Mouse (Mus musculus) cerebellum, adult 2 months (tissue): ENCODE results near the gene Erp27. TPM values are rescaled to one million over a fixed set of nuclear protein-coding genes. Genes with fewer than 3 reads are reported as not detected.
A peak's percentile ranks its signal among the peaks of the same experiment; 100 is the strongest.

ENCODE experiments used
- DNase-seq, 2 experiments: peaks; one replicate each; pipeline ENCODE4 v3.0.0; 2021
- H3K27ac ChIP-seq: fragments of 200-500 bp; 2 replicates; pipeline ENCODE4 v1.5.1; 2012; ENCODE audit warnings: low read length, control low read depth, inconsistent platforms; ENCODE audit not compliant: insufficient read depth
- H3K27me3 ChIP-seq: fragments of 200-500 bp; 2 replicates; pipeline ENCODE4 v1.6.1; 2012; ENCODE audit warnings: inconsistent platforms, mild to moderate bottlenecking, low read length, moderate library complexity; ENCODE audit not compliant: control insufficient read depth, insufficient read depth
- H3K4me1 ChIP-seq: fragments of 200-500 bp; 2 replicates; pipeline ENCODE4 v1.6.1; 2011; ENCODE audit warnings: low read length; ENCODE audit not compliant: control insufficient read depth, insufficient read depth
- H3K4me3 ChIP-seq: fragments of 200-500 bp; replicated peaks from 2 replicates; pipeline ENCODE3; 2011; ENCODE audit warnings: mild to moderate bottlenecking, low read depth, low read length, control low read depth; ENCODE audit not compliant: insufficient read depth
- CTCF ChIP-seq: fragments of 200-500 bp; IDR thresholded peaks from 2 replicates; pipeline ENCODE4 v1.5.1; 2011; ENCODE audit warnings: low read depth, mild to moderate bottlenecking, control low read depth, low read length, moderate library complexity, borderline replicate concordance; ENCODE audit not compliant: insufficient read depth
- POLR2A ChIP-seq: fragments of 200-500 bp; IDR thresholded peaks from 2 replicates; pipeline ENCODE4 v1.6.1; 2011; ENCODE audit warnings: low read length, control low read depth, borderline replicate concordance; ENCODE audit not compliant: insufficient read depth
- WGBS: fragments of 180-500 bp; shearing (Covaris S2); methylation state at CpG from one replicate; pipeline ENCODE4 v1.1.7; 2018; 5-methylcytosine and 5-hydroxymethylcytosine counted together
- polyA plus RNA-seq: library from polyadenylated mRNA; depleted of rRNA; stranded (reverse); fragments of >200 nt; gene quantifications from 2 replicates; pipeline ENCODE4 v1.2.3, GENCODE M21; 2012; rRNA removed

Gene Erp27
- polyA plus RNA-seq, 1 experiment, result 0.31 TPM

DNA sequence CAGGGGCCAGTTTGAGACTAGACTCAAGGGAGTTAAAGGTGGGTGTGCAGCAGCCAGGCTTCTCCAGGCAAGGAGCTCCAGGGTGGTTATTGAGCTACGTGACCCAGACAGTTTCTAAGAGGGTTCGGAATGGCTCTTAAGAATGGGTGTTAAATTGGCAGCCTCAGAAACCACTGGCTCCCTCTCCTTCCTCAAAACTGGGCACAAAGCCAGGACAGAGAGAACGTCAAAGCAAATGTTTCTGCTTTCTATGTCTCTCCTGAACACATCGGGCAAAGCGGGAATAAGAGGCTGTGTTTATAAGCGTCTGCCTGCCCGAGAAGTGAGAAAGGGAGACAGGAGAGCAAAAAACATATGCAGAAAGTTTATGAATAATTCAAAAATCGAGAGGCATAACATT, 47.4 kb downstream of the Erp27 start:
- H3K4me3 ChIP-seq, result no peak overlapping the region
- TF ChIP-seq CTCF (no peak), POLR2A (no peak)
- no peak for DNase-seq
- no peaks in the 10 kb centered on the region for H3K4me1 ChIP-seq
- H3K27ac ChIP-seq, result no peak overlapping the region
- H3K27me3 ChIP-seq, result no peaks in the 10 kb centered on the region
- 15% methylated on average over 8 of the region's 8 CpGs for WGBS

DNA sequence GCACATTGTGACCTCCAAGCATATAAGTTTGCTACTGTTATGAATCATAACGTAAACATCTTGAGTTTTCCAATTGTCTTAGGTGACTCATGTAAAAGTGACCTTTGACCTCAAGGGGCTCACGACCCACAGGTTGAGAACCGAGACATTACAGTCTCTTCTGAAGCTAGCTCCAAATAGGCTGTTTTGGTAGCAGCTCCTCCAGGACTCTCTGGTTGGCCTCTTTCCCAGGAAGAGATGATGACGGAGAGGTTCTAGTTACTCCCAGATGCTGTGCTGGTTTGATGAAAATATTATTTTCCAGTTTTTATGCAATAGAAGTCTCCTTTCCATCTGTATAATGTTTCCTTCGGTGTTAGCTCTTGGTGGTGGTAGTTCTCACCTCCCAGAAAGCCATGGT, 53.1 kb downstream of the Erp27 start:
- 79% methylated on average over 5 of the region's 5 CpGs for WGBS
- no peaks in the 10 kb centered on the region for H3K4me1 ChIP-seq
- H3K27ac ChIP-seq, result no peak overlapping the region
- TF ChIP-seq POLR2A (no peak), CTCF (no peak)
- no peak for DNase-seq
- H3K27me3 ChIP-seq, result no peaks in the 10 kb centered on the region
- no peak overlapping the region for H3K4me3 ChIP-seq

DNA sequence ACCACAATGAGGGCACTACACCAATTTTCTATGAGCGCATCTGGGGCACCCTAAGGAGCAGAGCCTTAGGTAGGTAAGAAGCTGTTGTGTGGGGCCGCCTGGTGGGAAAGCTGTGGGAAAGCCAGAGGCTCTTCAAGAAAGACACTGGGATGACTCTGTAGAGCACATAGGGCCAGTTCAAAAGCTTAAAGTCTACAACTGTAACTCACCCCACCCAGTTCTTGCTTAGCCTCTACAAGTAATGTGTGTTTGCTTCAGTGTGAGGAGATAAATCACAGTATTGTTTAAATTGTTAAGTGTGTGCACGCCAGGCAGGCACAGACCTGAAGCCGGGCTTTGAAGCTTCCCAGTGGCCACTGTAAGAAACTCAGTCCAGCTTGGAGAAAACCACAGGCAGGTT, 55.8 kb downstream of the Erp27 start:
- WGBS, result 89% methylated on average over 4 of the region's 4 CpGs
- H3K4me3 ChIP-seq, result no peak overlapping the region

DNA sequence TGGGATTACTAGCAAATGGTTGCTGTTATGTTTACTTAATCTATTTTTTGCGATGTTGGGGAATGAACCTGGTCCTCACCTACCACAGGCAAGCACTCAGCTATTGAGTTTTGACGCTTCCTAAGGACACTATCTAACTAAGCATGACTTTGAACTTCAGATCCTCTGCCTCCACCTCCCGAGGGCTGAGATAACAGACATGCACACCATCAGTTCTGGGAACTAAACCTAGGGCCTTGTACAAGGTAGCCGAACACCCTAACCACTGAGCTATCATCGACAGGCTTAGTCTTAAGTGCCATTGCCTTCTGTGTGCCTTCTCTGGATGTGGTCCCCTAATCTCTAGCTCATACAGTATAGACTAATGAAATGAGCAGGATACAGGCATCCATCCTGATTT, 56.6 kb downstream of the Erp27 start:
- Histone ChIP-seq H3K27ac (no peak overlapping the region), H3K4me3 (no peak overlapping the region), H3K27me3 (no peaks in the 10 kb centered on the region), H3K4me1 (no peaks in the 10 kb centered on the region)
- TF ChIP-seq CTCF (no peak), POLR2A (no peak)
- DNase-seq, result no peak
- 93% methylated on average over 5 of the region's 5 CpGs for WGBS

More for the DNA sequence above, 55.8 kb downstream of the Erp27 start:
- no peak overlapping the region for H3K27ac ChIP-seq
- H3K4me1 ChIP-seq, result no peaks in the 10 kb centered on the region
- no peak for TF ChIP-seq POLR2A
- no peak for TF ChIP-seq CTCF
- DNase-seq, result no peak
- no peaks in the 10 kb centered on the region for H3K27me3 ChIP-seq

DNA sequence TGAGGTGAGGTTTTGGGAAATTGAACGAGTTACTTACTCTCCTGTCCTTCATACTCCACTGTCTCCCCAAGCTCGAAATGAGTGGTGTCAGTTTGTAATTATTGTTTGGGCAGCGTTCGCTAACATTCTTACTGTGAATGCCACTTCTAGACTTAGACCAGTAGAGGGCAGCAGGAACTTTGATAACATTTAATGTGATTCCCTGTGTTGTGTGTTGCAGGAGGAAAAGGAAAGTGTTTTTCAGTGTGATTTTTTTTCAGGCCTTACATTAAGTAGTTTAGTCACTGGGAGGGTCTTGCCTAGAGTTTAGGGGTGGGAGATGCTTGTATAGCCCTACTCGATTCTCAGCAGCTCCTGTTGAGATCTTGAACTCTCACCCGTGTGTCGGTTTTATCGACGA, 61.0 kb downstream of the Erp27 start:
- H3K4me3 ChIP-seq, result no peak overlapping the region
- WGBS, result 36% methylated on average over 9 of the region's 9 CpGs
- H3K4me1 ChIP-seq, result no peaks in the 10 kb centered on the region
- TF ChIP-seq CTCF (peak; percentile 19; the same call in 1 of the 2 replicates), POLR2A (no peak)
- DNase-seq, result peak in 1 of 2 experiments; percentile 17
- no peaks in the 10 kb centered on the region for H3K27me3 ChIP-seq
- H3K27ac ChIP-seq, result no peak overlapping the region

DNA sequence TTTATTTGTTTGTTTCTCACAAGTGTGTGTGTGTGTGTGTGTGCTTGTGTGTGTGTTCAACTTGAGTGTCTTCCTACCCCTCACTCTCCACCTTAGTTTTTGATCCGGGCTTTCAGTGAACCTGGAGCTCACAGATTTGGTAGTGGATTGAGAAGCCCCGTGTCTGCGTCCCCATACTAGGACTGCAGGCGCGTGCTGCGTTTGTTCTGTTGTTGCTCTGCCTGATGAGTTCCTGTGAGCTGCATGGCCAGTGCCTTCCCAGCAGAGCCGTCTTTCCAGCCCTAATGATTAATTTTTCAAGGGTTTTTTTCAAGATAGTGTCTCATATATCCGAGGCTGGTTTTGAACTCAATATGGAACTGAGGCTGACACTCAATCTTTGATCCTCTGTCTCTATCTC, 63.6 kb downstream of the Erp27 start:
- 83% methylated on average over 8 of the region's 8 CpGs for WGBS

DNA sequence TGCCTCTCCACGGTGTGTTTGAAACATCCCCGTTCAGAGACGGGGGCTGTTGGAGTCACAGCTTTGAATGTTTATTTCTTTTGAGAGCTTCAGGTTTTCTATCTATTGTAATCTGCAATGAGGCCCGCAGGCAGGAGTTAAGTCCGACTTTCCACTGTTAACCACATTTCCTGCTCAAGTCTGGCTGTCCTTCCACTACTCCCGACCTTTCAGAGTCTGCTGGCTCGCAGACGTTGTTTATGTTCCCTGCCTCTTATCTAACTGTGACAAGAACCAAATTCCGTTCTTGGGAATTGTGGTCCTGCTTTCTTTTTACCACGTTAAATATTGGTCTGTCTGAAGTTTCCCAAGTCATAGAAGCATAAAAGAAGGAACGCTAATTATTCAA, 64.1 kb downstream of the Erp27 start:
- 71% methylated on average over 11 of the region's 11 CpGs for WGBS
- no peak for DNase-seq
- Histone ChIP-seq H3K4me1 (no peaks in the 10 kb centered on the region), H3K27ac (no peak overlapping the region), H3K4me3 (no peak overlapping the region), H3K27me3 (no peaks in the 10 kb centered on the region)
- TF ChIP-seq POLR2A (no peak), CTCF (no peak)

More for the DNA sequence above, 63.6 kb downstream of the Erp27 start:
- no peak overlapping the region for H3K4me3 ChIP-seq
- no peak for DNase-seq
- H3K4me1 ChIP-seq, result no peaks in the 10 kb centered on the region
- TF ChIP-seq CTCF, result no peak
- no peak for TF ChIP-seq POLR2A
- no peak overlapping the region for H3K27ac ChIP-seq
- H3K27me3 ChIP-seq, result no peaks in the 10 kb centered on the region

Other genes starting within 250 kb of the Erp27 start
- 0.10 TPM in 2 replicates for gene Gucy2c, start 140.4 kb downstream of the Erp27 start, polyA plus RNA-seq
- 0.62 and 1.0 TPM in 2 replicates for gene Hist4h4, start 117.8 kb downstream of the Erp27 start, polyA plus RNA-seq
- gene H2afj, start 113.9 kb downstream of the Erp27 start, polyA plus RNA-seq, result 74.1 and 88.9 TPM in 2 replicates
- 0.38 and 0.74 TPM in 2 replicates for gene BC049715, start 94.6 kb downstream of the Erp27 start, polyA plus RNA-seq
- 57.0 and 68.4 TPM in 2 replicates for gene Wbp11, start 93.9 kb downstream of the Erp27 start, polyA plus RNA-seq
- 7.8 and 8.8 TPM in 2 replicates for gene Smco3, start 86.7 kb downstream of the Erp27 start, polyA plus RNA-seq
- 0.16 and 0.29 TPM in 2 replicates for gene Art4, start 64.4 kb downstream of the Erp27 start, polyA plus RNA-seq
- 93.7 and 131 TPM in 2 replicates for gene Mgp, start 46.4 kb downstream of the Erp27 start, polyA plus RNA-seq
- 0.11 and 0.38 TPM in 2 replicates for gene Pde6h, start 1.7 kb upstream of the Erp27 start, polyA plus RNA-seq
- gene Arhgdib, start 19.7 kb upstream of the Erp27 start, polyA plus RNA-seq, result 10.1 and 10.5 TPM in 2 replicates
- gene Rerg, start 248.3 kb upstream of the Erp27 start, polyA plus RNA-seq, result 7.0 and 9.2 TPM in 2 replicates